Mouse (Mus musculus) kidney, embryonic 16.5 days (tissue): ENCODE data around the gene 9130213A22Rik. TPM values are rescaled to one million over a fixed set of nuclear protein-coding genes. Genes with fewer than 3 reads are reported as not detected.

ENCODE experiments used
- ATAC-seq: fragments of 200-750 bp; cut with Nextera tagmentation; 2 replicates; pipeline ENCODE4 v1.8.0; 2017; ENCODE audit warnings: moderate TSS enrichment; ENCODE audit not compliant: low FRiP score, low TSS enrichment
- H3K27ac ChIP-seq: fragments of 300-500 bp; sonication (generic); 2 replicates; pipeline ENCODE4 v1.5.1; 2014; ENCODE audit warnings: low read length
- H3K27me3 ChIP-seq: fragments of 300-500 bp; sonication (generic); 2 replicates; pipeline ENCODE4 v1.6.1; 2014; ENCODE audit warnings: low read length, control low read depth, mixed read lengths; ENCODE audit not compliant: insufficient read depth
- H3K36me3 ChIP-seq: fragments of 300-500 bp; sonication (generic); 2 replicates; pipeline ENCODE4 v1.6.1; 2014; ENCODE audit warnings: low read length, control low read depth, mixed read lengths; ENCODE audit not compliant: insufficient read depth
- H3K4me1 ChIP-seq: fragments of 300-500 bp; sonication (generic); 2 replicates; pipeline ENCODE4 v1.6.1; 2014; ENCODE audit warnings: low read length, control low read depth, mixed read lengths; ENCODE audit not compliant: insufficient read depth
- H3K4me2 ChIP-seq: fragments of 300-500 bp; sonication (generic); replicated peaks from 2 replicates; pipeline ENCODE4 v1.6.1; 2014; ENCODE audit warnings: low read depth, low read length
- H3K4me3 ChIP-seq: fragments of 300-500 bp; sonication (generic); 2 replicates; pipeline ENCODE4 v1.5.1; 2014; ENCODE audit warnings: mild to moderate bottlenecking, low read length
- H3K9ac ChIP-seq: fragments of 300-500 bp; sonication (generic); replicated peaks from 2 replicates; pipeline ENCODE4 v1.6.1; 2014; ENCODE audit warnings: low read length
- H3K9me3 ChIP-seq: fragments of 300-500 bp; sonication (generic); 2 replicates; pipeline ENCODE4 v1.6.1; 2016; ENCODE audit warnings: low read length, control low read depth
- WGBS: fragments of 180-500 bp; shearing (Covaris S2); extraction: QIAGEN DNeasy Blood & Tissue Kit; methylation state at CpG from one replicate; pipeline ENCODE4 v1.1.7; 2014; 5-methylcytosine and 5-hydroxymethylcytosine counted together
- polyA plus RNA-seq: library from polyadenylated mRNA; unstranded; fragments of >200 nt; fragmentation: Nextera tagmentation; extraction: Ambion mirVana; gene quantifications from 2 replicates; pipeline ENCODE4 v1.2.1, GENCODE M21; 2015

The 9130213A22Rik gene
- polyA plus RNA-seq, result 0.33 and 0.42 TPM in 2 replicates

GRCm38 (mm10) chr11:69122336-69122951 is at the start of gene 9130213A22Rik:
Gene 9130213A22Rik (minus strand): TSS chr11:69122589.
- Histone ChIP-seq H3K27ac (peak within 1 kb of the TSS; percentile 86), H3K9ac (peak within 1 kb of the TSS; percentile 71), H3K27me3 (no peaks in the 10 kb centered on the region), H3K4me3 (peak within 1 kb of the TSS; percentile 58), H3K4me1 (peaks cover 31% of the 10 kb centered on the region), H3K36me3 (no peaks in the 10 kb centered on the region), H3K9me3 (no peaks in the 10 kb centered on the region), H3K4me2 (peak within 1 kb of the TSS; percentile 88)
- peak; percentile 74 for ATAC-seq
- WGBS, result under 1% methylated on average over 65 of the region's 66 CpGs

GRCm38 (mm10) chr11:69171626-69172025 is 49.2 kb upstream of the 9130213A22Rik start:
- 30% methylated on average over 7 of the region's 7 CpGs for WGBS
- no peak for ATAC-seq
- H3K4me3 ChIP-seq, result no peak overlapping the region
- H3K9ac ChIP-seq, result no peak overlapping the region
- H3K4me1 ChIP-seq, result peaks cover 11% of the 10 kb centered on the region; the same call in 1 of the 2 replicates
- no peak overlapping the region for H3K4me2 ChIP-seq
- no peaks in the 10 kb centered on the region for H3K9me3 ChIP-seq
- H3K27ac ChIP-seq, result no peak overlapping the region
- no peaks in the 10 kb centered on the region for H3K27me3 ChIP-seq
- H3K36me3 ChIP-seq, result no peaks in the 10 kb centered on the region

DNA sequence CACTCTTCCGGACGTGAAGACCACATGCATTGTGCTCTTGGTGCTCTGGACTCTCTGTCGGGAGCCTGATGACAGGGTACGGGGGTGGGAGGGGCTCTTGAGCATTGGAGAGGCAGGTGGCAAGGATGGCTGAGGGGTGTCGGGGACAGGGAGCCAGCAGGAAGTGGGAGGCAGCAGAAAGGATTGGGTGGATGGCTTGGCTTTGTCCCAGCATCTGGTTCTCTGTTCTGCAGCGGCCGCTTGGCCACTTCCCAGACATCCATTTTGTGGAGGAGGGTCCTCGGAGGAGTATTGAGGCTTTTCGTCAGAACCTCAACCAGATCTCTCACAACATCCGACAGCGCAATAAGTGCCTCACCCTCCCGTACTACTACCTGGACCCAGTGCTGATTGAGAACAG is 46.9 kb upstream of the 9130213A22Rik start:
- no peaks in the 10 kb centered on the region for H3K9me3 ChIP-seq
- no peak for ATAC-seq
- 80% methylated on average over 12 of the region's 12 CpGs for WGBS

GRCm38 (mm10) chr11:69156800-69157199 is 34.4 kb upstream of the 9130213A22Rik start, which contains the start of gene Alox12b:
Gene Alox12b (plus strand): TSS chr11:69156989.
- no peaks in the 10 kb centered on the region for H3K36me3 ChIP-seq
- H3K27ac ChIP-seq, result no peak within 1 kb of the TSS
- peak within 1 kb of the TSS; percentile 23; the same call in 1 of the 2 replicates for H3K4me3 ChIP-seq
- H3K9me3 ChIP-seq, result no peaks in the 10 kb centered on the region
- H3K27me3 ChIP-seq, result peaks cover 23% of the 10 kb centered on the region
- peak within 1 kb of the TSS; percentile 41 for H3K4me2 ChIP-seq
- ATAC-seq, result peak; percentile 80
- H3K9ac ChIP-seq, result 0 out of 2 replicates have a peak within 1 kb of the TSS, but pooled peaks have one; percentile 16
- H3K4me1 ChIP-seq, result peaks cover 11% of the 10 kb centered on the region
- WGBS, result under 1% methylated on average over 18 of the region's 18 CpGs

More for the DNA sequence above, 46.9 kb upstream of the 9130213A22Rik start:
- H3K4me2 ChIP-seq, result no peak overlapping the region
- H3K4me3 ChIP-seq, result no peak overlapping the region
- H3K27ac ChIP-seq, result no peak overlapping the region
- peaks cover 11% of the 10 kb centered on the region; the same call in 1 of the 2 replicates for H3K4me1 ChIP-seq
- H3K9ac ChIP-seq, result no peak overlapping the region
- H3K27me3 ChIP-seq, result peaks cover 1% of the 10 kb centered on the region; the same call in 1 of the 2 replicates
- H3K36me3 ChIP-seq, result no peaks in the 10 kb centered on the region

DNA sequence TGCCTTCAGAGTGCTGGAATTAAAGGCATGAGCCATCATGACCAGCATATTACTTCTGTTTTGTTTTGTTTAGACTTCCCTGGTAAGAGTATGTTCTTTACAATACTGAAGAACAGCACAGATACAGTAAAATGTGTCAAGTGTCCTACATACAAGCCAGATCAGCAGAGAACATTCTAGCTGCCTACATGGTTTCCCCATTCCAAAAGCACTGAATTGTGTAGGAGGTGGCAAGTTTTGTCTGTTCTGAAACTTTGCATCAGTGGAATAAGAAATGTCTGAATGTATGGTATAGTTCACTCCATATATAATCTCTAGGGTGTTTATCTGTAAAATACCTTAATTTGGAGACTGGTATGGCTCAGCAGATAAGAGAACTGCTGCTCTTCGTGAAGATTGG is 33.0 kb upstream of the 9130213A22Rik start:
- H3K9me3 ChIP-seq, result no peaks in the 10 kb centered on the region
- H3K9ac ChIP-seq, result no peak overlapping the region
- WGBS, result 61% methylated on average over 1 of the region's 1 CpGs
- no peaks in the 10 kb centered on the region for H3K36me3 ChIP-seq
- no peak overlapping the region for H3K27ac ChIP-seq
- no peak overlapping the region for H3K4me3 ChIP-seq
- peaks cover 11% of the 10 kb centered on the region for H3K4me1 ChIP-seq
- no peak for ATAC-seq
- H3K4me2 ChIP-seq, result no peak overlapping the region
- peaks cover 27% of the 10 kb centered on the region for H3K27me3 ChIP-seq

DNA sequence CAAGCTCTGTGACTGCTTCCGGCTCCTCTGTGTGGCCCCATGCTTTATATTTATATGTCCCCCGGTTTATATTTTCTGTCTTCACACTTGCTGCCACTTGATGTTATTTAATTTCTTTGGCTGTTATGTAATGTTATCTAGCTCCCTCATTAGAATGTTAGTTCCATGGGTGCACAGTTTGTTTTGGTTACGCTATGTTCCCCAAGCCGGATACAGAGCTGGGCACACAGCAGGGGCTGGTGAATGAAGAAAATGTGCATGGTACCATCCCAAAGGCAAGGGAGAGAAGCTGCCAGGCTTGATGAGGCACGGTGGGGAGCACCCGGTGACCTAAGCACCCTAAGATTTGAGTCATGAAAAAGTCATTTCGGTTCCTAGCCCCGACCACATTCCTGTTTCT is 31.4 kb upstream of the 9130213A22Rik start:
- Histone ChIP-seq H3K27me3 (peaks cover 27% of the 10 kb centered on the region), H3K36me3 (no peaks in the 10 kb centered on the region), H3K4me3 (no peak overlapping the region), H3K9ac (no peak overlapping the region), H3K9me3 (no peaks in the 10 kb centered on the region), H3K4me1 (peaks cover 11% of the 10 kb centered on the region), H3K4me2 (no peak overlapping the region), H3K27ac (no peak overlapping the region)
- ATAC-seq, result no peak
- 77% methylated on average over 8 of the region's 8 CpGs for WGBS

- whole genome bisulfite sequencing, result 57% methylated on average over 6 of the region's 6 CpGs
- Histone ChIP-seq H3K9me3 (no peaks in the 10 kb centered on the region), H3K4me3 (peak overlapping the region; percentile 33), H3K4me2 (peak overlapping the region; percentile 54), H3K27ac (no peak overlapping the region), H3K9ac (peak overlapping the region; percentile 50; the same call in 1 of the 2 replicates), H3K27me3 (peaks cover 5% of the 10 kb centered on the region; the same call in 1 of the 2 replicates), H3K4me1 (no peaks in the 10 kb centered on the region; the same call in 1 of the 2 replicates), H3K36me3 (no peaks in the 10 kb centered on the region)
- ATAC-seq, result no peak
Measured at GRCm38 (mm10) chr11:69151004-69151403, 28.6 kb upstream of the 9130213A22Rik start.

GRCm38 (mm10) chr11:69150444-69150843 is 28.1 kb upstream of the 9130213A22Rik start:
- no peak overlapping the region for H3K27ac ChIP-seq
- H3K4me3 ChIP-seq, result peak overlapping the region; percentile 33
- H3K9ac ChIP-seq, result peak overlapping the region; percentile 50; the same call in 1 of the 2 replicates
- H3K4me2 ChIP-seq, result peak overlapping the region; percentile 54
- peaks cover 5% of the 10 kb centered on the region; the same call in 1 of the 2 replicates for H3K27me3 ChIP-seq
- no peaks in the 10 kb centered on the region for H3K36me3 ChIP-seq
- no peaks in the 10 kb centered on the region for H3K9me3 ChIP-seq
- 4% methylated on average over 7 of the region's 7 CpGs for WGBS
- peak; percentile 46; the same call in 1 of the 2 replicates for ATAC-seq
- H3K4me1 ChIP-seq, result no peaks in the 10 kb centered on the region; the same call in 1 of the 2 replicates

GRCm38 (mm10) chr11:69149728-69150127 is 27.3 kb upstream of the 9130213A22Rik start:
- ATAC-seq, result no peak

DNA sequence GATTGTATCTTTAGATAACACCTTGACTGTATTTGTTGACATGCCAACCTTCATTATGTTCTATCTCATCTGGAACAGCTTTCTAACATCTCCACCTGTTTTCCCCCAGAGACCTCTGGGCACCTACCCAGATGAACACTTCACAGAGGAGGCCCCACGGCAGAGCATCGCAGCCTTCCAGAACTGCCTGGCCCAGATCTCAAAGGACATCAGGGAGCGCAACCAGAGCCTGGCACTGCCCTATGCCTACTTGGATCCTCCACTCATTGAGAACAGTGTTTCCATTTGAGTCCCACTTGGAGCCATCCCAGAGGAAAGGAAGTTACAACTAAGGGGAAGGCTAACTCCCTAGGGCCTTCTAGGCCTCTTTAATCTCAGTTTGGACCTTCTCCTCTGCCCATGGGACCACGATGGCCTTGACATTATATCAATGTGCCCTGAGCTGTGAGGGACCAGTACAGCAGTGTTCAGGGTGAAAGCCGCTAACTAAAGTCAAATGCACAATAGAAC is 26.1 kb upstream of the 9130213A22Rik start:
- Histone ChIP-seq H3K27me3 (peaks cover 5% of the 10 kb centered on the region; the same call in 1 of the 2 replicates), H3K9ac (no peak overlapping the region), H3K4me3 (no peak overlapping the region), H3K4me1 (no peaks in the 10 kb centered on the region; the same call in 1 of the 2 replicates), H3K4me2 (no peak overlapping the region), H3K27ac (no peak overlapping the region), H3K9me3 (no peaks in the 10 kb centered on the region), H3K36me3 (no peaks in the 10 kb centered on the region)
- no peak for ATAC-seq
- WGBS, result 87% methylated on average over 5 of the region's 5 CpGs

More at GRCm38 (mm10) chr11:69149728-69150127, 27.3 kb upstream of the 9130213A22Rik start:
- Histone ChIP-seq H3K4me1 (no peaks in the 10 kb centered on the region; the same call in 1 of the 2 replicates), H3K4me2 (no peak overlapping the region), H3K9me3 (no peaks in the 10 kb centered on the region), H3K36me3 (no peaks in the 10 kb centered on the region), H3K9ac (no peak overlapping the region), H3K27ac (no peak overlapping the region), H3K27me3 (peaks cover 5% of the 10 kb centered on the region; the same call in 1 of the 2 replicates), H3K4me3 (no peak overlapping the region)
- WGBS, result 76% methylated on average over 6 of the region's 6 CpGs
